Mouse (Mus musculus) retina, postnatal 7 days (tissue): ENCODE data around the gene Noto.

Source experiments
- DNase-seq: peaks from one replicate; pipeline ENCODE4 v3.0.0-alpha.2; 2012; ENCODE audit warnings: low read depth, low spot score

Gene Noto

GRCm38 (mm10) chr6:85423836-85424379 is at the start of gene Noto:
TSS of gene Noto (plus strand) at chr6:85423886.
- DNase-seq: no peak

- no peak for DNase-seq
These were observed 49.5 kb upstream of the Noto start, which contains the start of gene Rab11fip5 for GRCm38 (mm10) chr6:85373951-85374733. TSS of gene Rab11fip5 (minus strand) at chr6:85374634.

GRCm38 (mm10) chr6:85374734-85375114 is 49.0 kb upstream of the Noto start:
- peak; percentile 94 for DNase-seq

GRCm38 (mm10) chr6:85377066-85377734 is 46.5 kb upstream of the Noto start:
- no peak for DNase-seq

- DNase-seq: no peak
These were observed 45.8 kb upstream of the Noto start for GRCm38 (mm10) chr6:85377876-85378275.

GRCm38 (mm10) chr6:85378629-85379028 is 45.1 kb upstream of the Noto start:
- no peak for DNase-seq

GRCm38 (mm10) chr6:85380201-85380900 is 43.3 kb upstream of the Noto start:
- peak; percentile 91 for DNase-seq

GRCm38 (mm10) chr6:85380901-85381647 is 42.6 kb upstream of the Noto start:
- no peak for DNase-seq

GRCm38 (mm10) chr6:85381648-85382020 is 42.1 kb upstream of the Noto start:
- DNase-seq: no peak

GRCm38 (mm10) chr6:85382791-85383190 is 40.9 kb upstream of the Noto start:
- no peak for DNase-seq

- no peak for DNase-seq
These were observed 35.1 kb upstream of the Noto start for GRCm38 (mm10) chr6:85388608-85389007.

GRCm38 (mm10) chr6:85391803-85392202 is 31.9 kb upstream of the Noto start:
- DNase-seq: no peak

GRCm38 (mm10) chr6:85395360-85395759 is 28.3 kb upstream of the Noto start:
- DNase-seq: no peak

- DNase-seq: no peak
These were observed 26.5 kb upstream of the Noto start for GRCm38 (mm10) chr6:85397165-85397564.

- no peak for DNase-seq
These were observed 24.0 kb upstream of the Noto start for GRCm38 (mm10) chr6:85399715-85400114.

- DNase-seq: no peak
These were observed 21.1 kb upstream of the Noto start for GRCm38 (mm10) chr6:85402613-85403012.

GRCm38 (mm10) chr6:85403039-85403438 is 20.6 kb upstream of the Noto start:
- DNase-seq: no peak

- peak; percentile 78 for DNase-seq
These were observed 14.7 kb upstream of the Noto start for GRCm38 (mm10) chr6:85409003-85409402.

- DNase-seq: peak; percentile 77
These were observed 12.9 kb upstream of the Noto start for GRCm38 (mm10) chr6:85410771-85411273.

GRCm38 (mm10) chr6:85415829-85416228 is 7.9 kb upstream of the Noto start:
- no peak for DNase-seq

GRCm38 (mm10) chr6:85419150-85419549 is 4.5 kb upstream of the Noto start:
- no peak for DNase-seq
